Mouse (Mus musculus) liver, adult 2 months (tissue): ENCODE data around the gene Ccl8.

Experiments used
- CTCF ChIP-seq: fragments of 200-500 bp; IDR thresholded peaks from 2 replicates; pipeline ENCODE4 v1.5.1; 2011; ENCODE audit warnings: low read depth, low read length, control low read depth
- POLR2A ChIP-seq: fragments of 200-500 bp; IDR thresholded peaks from 2 replicates; pipeline ENCODE4 v1.6.1; 2011; ENCODE audit warnings: low read length, control low read depth; ENCODE audit not compliant: insufficient read depth; ENCODE audit errors: extremely low read depth

DNA sequence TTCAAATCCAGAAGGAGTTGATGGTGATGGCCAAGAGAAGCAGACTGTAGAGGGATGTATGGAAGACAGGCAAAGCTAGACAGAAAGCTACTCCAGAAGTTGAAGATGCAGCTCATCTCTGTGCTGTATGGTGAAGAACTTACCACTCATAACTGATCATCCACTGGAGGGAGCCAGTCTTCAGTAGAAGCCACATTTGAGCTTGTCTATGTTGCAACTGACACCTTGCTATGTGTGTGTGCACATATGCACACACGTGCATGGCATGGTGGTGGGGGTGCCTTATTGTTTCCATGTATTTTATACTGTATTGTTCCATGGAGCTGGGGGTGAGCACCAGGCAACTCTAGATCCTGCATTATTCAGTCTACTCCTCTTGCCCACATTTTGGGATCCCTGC lies 42.6 kb upstream of the Ccl8 start:
- TF ChIP-seq POLR2A (no peak), CTCF (no peak)
